Mouse (Mus musculus) liver, postnatal 0 days (tissue): ENCODE measurements at regions not wholly inside any gene's neighbourhood (a gene's known extent, or its start where the extent isn't known, plus 50 kb on each side); places are given as distances from the start of the nearest gene placed in this dataset.

Experiments used
- CTCF ChIP-seq: sonication (generic); IDR thresholded peaks from 2 replicates; pipeline ENCODE4 v1.5.1; 2016; ENCODE audit warnings: antibody characterized with exemption, low read depth
- EP300 ChIP-seq: IDR thresholded peaks from 2 replicates; pipeline ENCODE4 v1.6.1; 2016; ENCODE audit warnings: antibody characterized with exemption, low read depth, mild to moderate bottlenecking

GRCm38 (mm10) chr2:17858326-17858725, 127.1 kb upstream of the Nebl start:
- TF ChIP-seq EP300 (no peak), CTCF (no peak)
